Mouse (Mus musculus): ENCODE results near the gene Gimap4. TPM values are rescaled to one million over a fixed set of nuclear protein-coding genes. Genes with fewer than 3 reads are reported as not detected.

The Gimap4 gene
- total and polyA plus RNA-seq, 3 experiments = 0.12 to 0.25 TPM; not detected in 1

GRCm38 (mm10) chr6:48684806-48685205 lies 457 bp downstream of the Gimap4 start:
- H3K4me1 ChIP-seq (ENCODE audit: control insufficient read depth in 1 of 2, insufficient read depth in 2 of 2, low read length in 2 of 2) = no peaks in the 10 kb centered on the region
- no peak overlapping the region for H3K27ac ChIP-seq (ENCODE audit: control insufficient read depth, low read depth, low read length)
- H3K36me3 ChIP-seq (ENCODE audit: control insufficient read depth in 1 of 2, insufficient read depth in 2 of 2, low read length in 2 of 2) = no peaks in the 10 kb centered on the region
- no peak overlapping the region for H3K4me3 ChIP-seq (ENCODE audit: control insufficient read depth in 1 of 2, insufficient read depth in 1 of 2, low read depth in 2 of 2, low read length in 2 of 2)
- DNase-seq (ENCODE audit: low read depth, low spot score) = no peak
- peaks cover 0 to 1% of the 10 kb centered on the region in 2 experiments; a peak in 1 of 4 replicates for H3K27me3 ChIP-seq (ENCODE audit: control insufficient read depth in 1 of 2, insufficient read depth in 2 of 2, low read length in 2 of 2)
- H3K79me2 ChIP-seq (ENCODE audit: control insufficient read depth, insufficient read depth, low read length, poor library complexity) = no peaks in the 10 kb centered on the region
- TF ChIP-seq TCF12 (IDR thresholded peaks at IDR 0.05; ENCODE audit: low read depth, low read length) (no peak), NRF1 (IDR thresholded peaks at IDR 0.05; ENCODE audit: insufficient read depth, low read depth, low read length, poor library complexity, severe bottlenecking) (no peak), ETS1 (IDR thresholded peaks at IDR 0.05; ENCODE audit: low read depth, low read length) (no peak), SMC3 (IDR thresholded peaks at IDR 0.05; ENCODE audit: low read depth, low read length) (no peak), MEF2A (IDR thresholded peaks at IDR 0.05; ENCODE audit: extremely low read depth, insufficient replicate concordance, low read depth, low read length, poor library complexity, severe bottlenecking) (no peak), GATA1 (IDR thresholded peaks at IDR 0.05; ENCODE audit: low read depth, low read length) (no peak), CTCF (IDR thresholded peaks at IDR 0.05 in 2 of 3, conservative IDR thresholded peaks at IDR 0.05 in 1 of 3; ENCODE audit: control insufficient read depth in 1 of 3, insufficient read depth in 1 of 3, low read depth in 2 of 3, low read length in 3 of 3, poor library complexity in 1 of 3, severe bottlenecking in 1 of 3) (no peak), KAT2A (conservative IDR thresholded peaks at IDR 0.05; ENCODE audit: low read depth, low read length) (no peak), SIN3A (IDR thresholded peaks at IDR 0.05; ENCODE audit: low read length) (no peak), CHD1 (IDR thresholded peaks at IDR 0.05; ENCODE audit: low read depth, low read length) (no peak), RCOR1 (IDR thresholded peaks at IDR 0.05; ENCODE audit: low read depth, low read length) (no peak), MAZ (IDR thresholded peaks at IDR 0.05; ENCODE audit: low read depth, low read length) (no peak), ZC3H11A (IDR thresholded peaks at IDR 0.05; ENCODE audit: low read depth, low read length) (no peak), GABPA (IDR thresholded peaks at IDR 0.05; ENCODE audit: low read depth, low read length) (no peak), ELF1 (IDR thresholded peaks at IDR 0.05; ENCODE audit: low read depth, low read length) (no peak)
- H3K9me3 ChIP-seq (replicated peaks; ENCODE audit: insufficient read depth, low read length) = no peaks in the 10 kb centered on the region
- no peak overlapping the region for H3K9ac ChIP-seq (ENCODE audit: control insufficient read depth, low read depth, low read length, poor library complexity, severe bottlenecking)

GRCm38 (mm10) chr6:48685251-48685650 lies 902 bp downstream of the Gimap4 start:
- Histone ChIP-seq H3K36me3 (ENCODE audit: control insufficient read depth in 1 of 2, insufficient read depth in 2 of 2, low read length in 2 of 2) (no peaks in the 10 kb centered on the region), H3K27ac (ENCODE audit: control insufficient read depth, low read depth, low read length) (no peak overlapping the region), H3K4me1 (ENCODE audit: control insufficient read depth in 1 of 2, insufficient read depth in 2 of 2, low read length in 2 of 2) (no peaks in the 10 kb centered on the region), H3K27me3 (ENCODE audit: control insufficient read depth in 1 of 2, insufficient read depth in 2 of 2, low read length in 2 of 2) (peaks cover 0 to 1% of the 10 kb centered on the region in 2 experiments; a peak in 1 of 4 replicates), H3K4me3 (ENCODE audit: control insufficient read depth in 1 of 2, insufficient read depth in 1 of 2, low read depth in 2 of 2, low read length in 2 of 2) (no peak overlapping the region), H3K79me2 (ENCODE audit: control insufficient read depth, insufficient read depth, low read length, poor library complexity) (no peaks in the 10 kb centered on the region), H3K9me3 (replicated peaks; ENCODE audit: insufficient read depth, low read length) (no peaks in the 10 kb centered on the region), H3K9ac (ENCODE audit: control insufficient read depth, low read depth, low read length, poor library complexity, severe bottlenecking) (no peak overlapping the region)
- DNase-seq (ENCODE audit: low read depth, low spot score) = no peak
- TF ChIP-seq CHD2 (IDR thresholded peaks at IDR 0.05; ENCODE audit: low read length) (no peak), KAT2A (conservative IDR thresholded peaks at IDR 0.05; ENCODE audit: low read depth, low read length) (no peak), SMC3 (IDR thresholded peaks at IDR 0.05; ENCODE audit: low read depth, low read length) (no peak), ZKSCAN1 (IDR thresholded peaks at IDR 0.05; ENCODE audit: low read depth, low read length) (no peak), TCF12 (IDR thresholded peaks at IDR 0.05; ENCODE audit: low read depth, low read length) (no peak), MAX (IDR thresholded peaks at IDR 0.05; ENCODE audit: low read length) (no peak), JUND (IDR thresholded peaks at IDR 0.05; ENCODE audit: low read depth, low read length) (no peak), RAD21 (IDR thresholded peaks at IDR 0.05; ENCODE audit: low read depth, low read length) (no peak), HCFC1 (IDR thresholded peaks at IDR 0.05; ENCODE audit: low read depth, low read length) (no peak), NRF1 (IDR thresholded peaks at IDR 0.05; ENCODE audit: insufficient read depth, low read depth, low read length, poor library complexity, severe bottlenecking) (no peak), ETS1 (IDR thresholded peaks at IDR 0.05; ENCODE audit: low read depth, low read length) (no peak), POLR2A (IDR thresholded peaks at IDR 0.05; ENCODE audit: control insufficient read depth in 1 of 2, insufficient read depth in 1 of 2, low read depth in 1 of 2, low read length in 2 of 2, poor library complexity in 1 of 2) (no peak), MXI1 (IDR thresholded peaks at IDR 0.05; ENCODE audit: low read depth, low read length) (no peak), ELF1 (IDR thresholded peaks at IDR 0.05; ENCODE audit: low read depth, low read length) (no peak), MYC (IDR thresholded peaks at IDR 0.05; ENCODE audit: low read depth, low read length) (no peak), ZNF384 (IDR thresholded peaks at IDR 0.05; ENCODE audit: low read depth, low read length) (no peak)

Data from MEL (cell line).